Mouse (Mus musculus): ENCODE results near the gene Bcorl1. TPM values are rescaled to one million over a fixed set of nuclear protein-coding genes. Genes with fewer than 3 reads are reported as not detected.

Gene Bcorl1
- polyA plus RNA-seq, 1 experiment from 2014 or later = 3.6 TPM

- Histone ChIP-seq H3K9me3 (replicated peaks) (no peaks in the 10 kb centered on the region), H3K4me1 (replicated peaks) (no peaks in the 10 kb centered on the region), H3K4me3 (replicated peaks) (no peak overlapping the region), H3K9ac (no peak overlapping the region), H3K4me2 (no peak overlapping the region), H3K27ac (replicated peaks) (no peak overlapping the region), H3K27me3 (no peaks in the 10 kb centered on the region), H3K36me3 (replicated peaks) (peaks cover 93% of the 10 kb centered on the region)
- ATAC-seq (ENCODE audit: insufficient read depth) = no peak
- 72% methylated on average over 6 of the region's 6 CpGs for WGBS (ENCODE audit: insufficient replicate concordance)
These were observed 48.2 kb downstream of the Bcorl1 start for GRCm38 (mm10) chrX:48389380-48389779.

- Histone ChIP-seq H3K36me3 (replicated peaks) (peaks cover 83% of the 10 kb centered on the region), H3K27me3 (no peaks in the 10 kb centered on the region), H3K4me3 (replicated peaks) (no peak overlapping the region), H3K9me3 (replicated peaks) (no peaks in the 10 kb centered on the region), H3K4me2 (no peak overlapping the region), H3K4me1 (replicated peaks) (no peaks in the 10 kb centered on the region), H3K27ac (replicated peaks) (no peak overlapping the region), H3K9ac (no peak overlapping the region)
- WGBS (ENCODE audit: insufficient replicate concordance) = 76% methylated on average over 4 of the region's 4 CpGs
- no peak for ATAC-seq (ENCODE audit: insufficient read depth)
These were observed 58.8 kb downstream of the Bcorl1 start for GRCm38 (mm10) chrX:48399994-48400393.

GRCm38 (mm10) chrX:48405141-48405540 is 64.0 kb downstream of the Bcorl1 start:
- no peak for ATAC-seq (ENCODE audit: insufficient read depth)
- Histone ChIP-seq H3K4me3 (replicated peaks) (no peak overlapping the region), H3K9ac (no peak overlapping the region), H3K9me3 (replicated peaks) (no peaks in the 10 kb centered on the region), H3K27ac (replicated peaks) (no peak overlapping the region), H3K4me2 (no peak overlapping the region), H3K4me1 (replicated peaks) (peaks cover 9% of the 10 kb centered on the region), H3K27me3 (no peaks in the 10 kb centered on the region), H3K36me3 (replicated peaks) (peaks cover 56% of the 10 kb centered on the region)
- 50% methylated on average over 3 of the region's 3 CpGs for WGBS (ENCODE audit: insufficient replicate concordance)

- peak overlapping the region; percentile 75 for H3K4me2 ChIP-seq
- peak overlapping the region; percentile 25; the same call in 1 of the 2 replicates for H3K9ac ChIP-seq
- peaks cover 14% of the 10 kb centered on the region for H3K4me1 ChIP-seq (replicated peaks)
- peaks cover 11% of the 10 kb centered on the region for H3K36me3 ChIP-seq (replicated peaks)
- WGBS (ENCODE audit: insufficient replicate concordance) = 11% methylated on average over 36 of the region's 36 CpGs
- no peaks in the 10 kb centered on the region for H3K9me3 ChIP-seq (replicated peaks)
- peak overlapping the region; percentile 63 for H3K4me3 ChIP-seq (replicated peaks)
- H3K27ac ChIP-seq (replicated peaks) = peak overlapping the region; percentile 64; the same call in 1 of the 2 replicates
- H3K27me3 ChIP-seq = no peaks in the 10 kb centered on the region
- peak; percentile 87 for ATAC-seq (ENCODE audit: insufficient read depth)
These were observed 68.6 kb downstream of the Bcorl1 start for GRCm38 (mm10) chrX:48409611-48410387.

- H3K36me3 ChIP-seq (replicated peaks) = peaks cover 6% of the 10 kb centered on the region
- peak; percentile 25 for ATAC-seq (ENCODE audit: insufficient read depth)
- H3K9ac ChIP-seq = no peak overlapping the region
- H3K27me3 ChIP-seq = no peaks in the 10 kb centered on the region
- peak overlapping the region; percentile 63 for H3K4me3 ChIP-seq (replicated peaks)
- H3K9me3 ChIP-seq (replicated peaks) = no peaks in the 10 kb centered on the region
- peaks cover 14% of the 10 kb centered on the region for H3K4me1 ChIP-seq (replicated peaks)
- H3K4me2 ChIP-seq = peak overlapping the region; percentile 75
- 19% methylated on average over 7 of the region's 7 CpGs for WGBS (ENCODE audit: insufficient replicate concordance)
- 0 out of 2 replicates have a peak overlapping the region, but pooled peaks have one; percentile 19 for H3K27ac ChIP-seq (replicated peaks)
These were observed 69.2 kb downstream of the Bcorl1 start for GRCm38 (mm10) chrX:48410388-48410776.

- H3K4me1 ChIP-seq (replicated peaks) = peaks cover 14% of the 10 kb centered on the region
- no peak overlapping the region for H3K4me3 ChIP-seq (replicated peaks)
- H3K9ac ChIP-seq = no peak overlapping the region
- 61% methylated on average over 6 of the region's 6 CpGs for WGBS (ENCODE audit: insufficient replicate concordance)
- ATAC-seq (ENCODE audit: insufficient read depth) = no peak
- peaks cover 10% of the 10 kb centered on the region for H3K36me3 ChIP-seq (replicated peaks)
- no peaks in the 10 kb centered on the region for H3K27me3 ChIP-seq
- no peak overlapping the region for H3K27ac ChIP-seq (replicated peaks)
- no peaks in the 10 kb centered on the region for H3K9me3 ChIP-seq (replicated peaks)
- H3K4me2 ChIP-seq = no peak overlapping the region
These were observed 71.5 kb downstream of the Bcorl1 start for GRCm38 (mm10) chrX:48412629-48413028.

- Histone ChIP-seq H3K4me3 (replicated peaks) (no peak overlapping the region), H3K9me3 (replicated peaks) (no peaks in the 10 kb centered on the region), H3K27ac (replicated peaks) (no peak overlapping the region), H3K36me3 (replicated peaks) (peaks cover 20% of the 10 kb centered on the region), H3K27me3 (no peaks in the 10 kb centered on the region), H3K4me2 (no peak overlapping the region), H3K9ac (no peak overlapping the region), H3K4me1 (replicated peaks) (peaks cover 12% of the 10 kb centered on the region)
- WGBS (ENCODE audit: insufficient replicate concordance) = 72% methylated on average over 5 of the region's 5 CpGs
- ATAC-seq (ENCODE audit: insufficient read depth) = no peak
These were observed 73.1 kb downstream of the Bcorl1 start for GRCm38 (mm10) chrX:48414291-48414690.

- Histone ChIP-seq H3K4me1 (replicated peaks) (no peaks in the 10 kb centered on the region; the same call in 1 of the 2 replicates), H3K9me3 (replicated peaks) (no peaks in the 10 kb centered on the region), H3K27me3 (no peaks in the 10 kb centered on the region), H3K27ac (replicated peaks) (no peak overlapping the region), H3K4me2 (no peak overlapping the region), H3K9ac (no peak overlapping the region), H3K36me3 (replicated peaks) (peaks cover 20% of the 10 kb centered on the region), H3K4me3 (replicated peaks) (no peak overlapping the region)
- ATAC-seq (ENCODE audit: insufficient read depth) = no peak
- 60% methylated on average over 2 of the region's 2 CpGs for WGBS (ENCODE audit: insufficient replicate concordance)
These were observed 77.3 kb downstream of the Bcorl1 start for GRCm38 (mm10) chrX:48418417-48418816.

GRCm38 (mm10) chrX:48422986-48423385 is 81.8 kb downstream of the Bcorl1 start:
- H3K27me3 ChIP-seq = no peaks in the 10 kb centered on the region
- no peak overlapping the region for H3K4me3 ChIP-seq (replicated peaks)
- no peak for ATAC-seq (ENCODE audit: insufficient read depth)
- 0 out of 2 replicates have a peak, but pooled peaks cover 7% of the 10 kb centered on the region for H3K36me3 ChIP-seq (replicated peaks)
- 32% methylated on average over 4 of the region's 4 CpGs for WGBS (ENCODE audit: insufficient replicate concordance)
- H3K4me2 ChIP-seq = no peak overlapping the region
- H3K27ac ChIP-seq (replicated peaks) = no peak overlapping the region
- no peaks in the 10 kb centered on the region for H3K9me3 ChIP-seq (replicated peaks)
- H3K9ac ChIP-seq = no peak overlapping the region
- H3K4me1 ChIP-seq (replicated peaks) = peaks cover 23% of the 10 kb centered on the region

GRCm38 (mm10) chrX:48423671-48424070 is 82.5 kb downstream of the Bcorl1 start:
- ATAC-seq (ENCODE audit: insufficient read depth) = no peak
- H3K4me2 ChIP-seq = no peak overlapping the region
- no peak overlapping the region for H3K4me3 ChIP-seq (replicated peaks)
- WGBS (ENCODE audit: insufficient replicate concordance) = 27% methylated on average over 1 of the region's 1 CpGs
- H3K27ac ChIP-seq (replicated peaks) = 0 out of 2 replicates have a peak overlapping the region, but pooled peaks have one; percentile 6
- 0 out of 2 replicates have a peak, but pooled peaks cover 5% of the 10 kb centered on the region for H3K36me3 ChIP-seq (replicated peaks)
- H3K4me1 ChIP-seq (replicated peaks) = peaks cover 23% of the 10 kb centered on the region
- no peak overlapping the region for H3K9ac ChIP-seq
- H3K9me3 ChIP-seq (replicated peaks) = no peaks in the 10 kb centered on the region
- H3K27me3 ChIP-seq = no peaks in the 10 kb centered on the region

GRCm38 (mm10) chrX:48424583-48424982 is 83.4 kb downstream of the Bcorl1 start:
- 25% methylated on average over 3 of the region's 3 CpGs for WGBS (ENCODE audit: insufficient replicate concordance)

More at GRCm38 (mm10) chrX:48424583-48424982, 83.4 kb downstream of the Bcorl1 start:
- peak; percentile 35; the same call in 1 of the 2 replicates for ATAC-seq (ENCODE audit: insufficient read depth)
- H3K9me3 ChIP-seq (replicated peaks) = no peaks in the 10 kb centered on the region
- H3K36me3 ChIP-seq (replicated peaks) = no peaks in the 10 kb centered on the region
- peaks cover 23% of the 10 kb centered on the region for H3K4me1 ChIP-seq (replicated peaks)
- H3K27me3 ChIP-seq = no peaks in the 10 kb centered on the region
- H3K9ac ChIP-seq = no peak overlapping the region
- peak overlapping the region; percentile 57 for H3K4me2 ChIP-seq
- peak overlapping the region; percentile 17; the same call in 1 of the 2 replicates for H3K4me3 ChIP-seq (replicated peaks)
- H3K27ac ChIP-seq (replicated peaks) = 0 out of 2 replicates have a peak overlapping the region, but pooled peaks have one; percentile 29

Measured in liver, embryonic 15.5 days (tissue).